Mouse (Mus musculus): ENCODE data around the gene Slc23a2.

DNA sequence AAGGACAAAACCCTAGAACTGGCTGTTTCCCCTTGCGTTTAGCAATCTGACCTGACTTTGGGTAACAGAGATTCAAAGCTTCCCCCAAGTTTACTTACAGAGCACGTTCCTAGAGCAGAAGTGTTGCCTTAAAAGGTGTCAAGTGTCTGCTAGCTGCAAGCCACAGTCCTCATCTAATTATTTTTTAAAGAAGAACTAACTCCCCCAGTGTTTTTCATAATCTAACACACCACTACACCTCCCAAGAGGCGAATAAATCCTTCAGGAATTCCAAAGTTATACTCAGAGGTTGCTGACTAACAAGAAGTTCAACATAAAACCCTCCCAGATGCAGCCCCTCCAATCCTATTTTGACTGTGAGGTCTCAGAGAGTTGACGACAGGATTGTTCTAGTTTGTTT lies 136.7 kb downstream of the Slc23a2 start:
- TF ChIP-seq POLR2A (IDR thresholded peaks at IDR 0.05; ENCODE audit: control insufficient read depth, low read depth, low read length) (no peak), CTCF (IDR thresholded peaks at IDR 0.05; ENCODE audit: control insufficient read depth, insufficient read depth, insufficient replicate concordance, low read depth, low read length) (no peak)
